Mouse (Mus musculus) heart, embryonic 14.5 days (tissue): ENCODE measurements around the gene Ankrd12. TPM values are rescaled to one million over a fixed set of nuclear protein-coding genes. Genes with fewer than 3 reads are reported as not detected.
A peak's percentile ranks its signal among the peaks of the same experiment; 100 is the strongest.

Source experiments
- ATAC-seq: fragments of 200-750 bp; cut with Nextera tagmentation; 2 replicates; pipeline ENCODE4 v1.8.0; 2017; ENCODE audit warnings: low read depth, moderate TSS enrichment; ENCODE audit not compliant: insufficient number of reproducible peaks, insufficient read depth, low FRiP score
- H3K27ac ChIP-seq, 2 experiments: fragments of 200-500 bp in 1 of 2; fragments of 300-500 bp in 1 of 2; sonication (generic) in 1 of 2; replicated peaks in 1 of 2; 2 replicates each; pipeline ENCODE4 v1.5.1; 2012 to 2014; ENCODE audit warnings: low read depth in 2 of 2, low read length in 2 of 2, control low read depth in 1 of 2, mild to moderate bottlenecking in 1 of 2, mixed read lengths in 1 of 2; ENCODE audit not compliant: control insufficient read depth in 1 of 2, insufficient read depth in 1 of 2
- H3K27me3 ChIP-seq: fragments of 300-500 bp; sonication (generic); 2 replicates; pipeline ENCODE4 v1.6.1; 2014; ENCODE audit warnings: mild to moderate bottlenecking, low read length, control low read depth; ENCODE audit not compliant: control insufficient read depth, insufficient read depth
- H3K36me3 ChIP-seq: fragments of 300-500 bp; sonication (generic); 2 replicates; pipeline ENCODE4 v1.6.1; 2014; ENCODE audit warnings: mild to moderate bottlenecking, control low read depth, low read length, mixed read lengths; ENCODE audit not compliant: control insufficient read depth, insufficient read depth
- H3K4me1 ChIP-seq, 2 experiments: fragments of 200-500 bp in 1 of 2; fragments of 300-500 bp in 1 of 2; sonication (generic) in 1 of 2; 2 replicates each; pipeline ENCODE4 v1.6.1; 2012 to 2014; ENCODE audit warnings: low read length in 2 of 2, control low read depth in 1 of 2, mixed read lengths in 1 of 2; ENCODE audit not compliant: control insufficient read depth in 2 of 2, insufficient read depth in 2 of 2
- H3K4me2 ChIP-seq: fragments of 300-500 bp; sonication (generic); 2 replicates; pipeline ENCODE4 v1.6.1; 2014; ENCODE audit warnings: mild to moderate bottlenecking, low read length
- H3K4me3 ChIP-seq, 2 experiments: fragments of 200-500 bp in 1 of 2; fragments of 300-500 bp in 1 of 2; sonication (generic) in 1 of 2; 2 replicates each; pipeline ENCODE4 v1.5.1; 2012 to 2014; ENCODE audit warnings: low read length in 2 of 2, mild to moderate bottlenecking in 2 of 2, control low read depth in 1 of 2, low read depth in 1 of 2, moderate library complexity in 1 of 2; ENCODE audit not compliant: control insufficient read depth in 1 of 2, insufficient read depth in 1 of 2
- H3K9ac ChIP-seq: fragments of 300-500 bp; sonication (generic); 2 replicates; pipeline ENCODE4 v1.6.1; 2014; ENCODE audit warnings: mild to moderate bottlenecking, low read length
- H3K9me3 ChIP-seq: fragments of 300-500 bp; sonication (generic); 2 replicates; pipeline ENCODE4 v1.6.1; 2016; ENCODE audit warnings: low read length, control low read depth; ENCODE audit not compliant: control insufficient read depth
- WGBS: fragments of 180-500 bp; shearing (Covaris S2); extraction: QIAGEN DNeasy Blood & Tissue Kit; methylation state at CpG from one replicate; pipeline ENCODE4 v1.1.7; 2014; 5-methylcytosine and 5-hydroxymethylcytosine counted together
- polyA plus RNA-seq: library from polyadenylated mRNA; unstranded; fragments of >200 nt; fragmentation: Nextera tagmentation; extraction: Ambion mirVana; gene quantifications from 2 replicates; pipeline ENCODE4 v1.2.1, GENCODE M21; 2014

Gene Ankrd12
- 18.4 and 22.0 TPM in 2 replicates for polyA plus RNA-seq

GRCm38 (mm10) chr17:66076934-66077333, at the start of gene Ankrd12:
Gene Ankrd12, minus strand, starts transcription at chr17:66077089.
- Histone ChIP-seq H3K36me3 (peaks cover 38% of the 10 kb centered on the region), H3K9me3 (no peaks in the 10 kb centered on the region), H3K4me1 (0 out of 4 replicates have a peak, but pooled peaks cover 0 to 7% of the 10 kb centered on the region in 2 experiments), H3K27ac (peak within 1 kb of the TSS; percentile 82 to 87), H3K4me3 (peak within 1 kb of the TSS; percentile 88 to 96), H3K4me2 (peak within 1 kb of the TSS; percentile 77), H3K27me3 (no peaks in the 10 kb centered on the region), H3K9ac (peak within 1 kb of the TSS; percentile 82)
- ATAC-seq, result peak; percentile 95
- under 1% methylated on average over 49 of the region's 53 CpGs for whole genome bisulfite sequencing

GRCm38 (mm10) chr17:66125211-66125610, 48.3 kb upstream of the Ankrd12 start:
- Histone ChIP-seq H3K4me3 (no peak overlapping the region), H3K27ac (no peak overlapping the region), H3K27me3 (no peaks in the 10 kb centered on the region), H3K4me2 (0 out of 2 replicates have a peak overlapping the region, but pooled peaks have one; percentile 87), H3K9ac (peak overlapping the region; percentile 81; the same call in 1 of the 2 replicates), H3K9me3 (no peaks in the 10 kb centered on the region), H3K4me1 (peaks cover 2 to 13% of the 10 kb centered on the region in 2 experiments; a peak in 2 of 4 replicates), H3K36me3 (peaks cover 32% of the 10 kb centered on the region)
- 51% methylated on average over 5 of the region's 5 CpGs for WGBS
- ATAC-seq, result no peak

GRCm38 (mm10) chr17:66123816-66124610, 47.1 kb upstream of the Ankrd12 start:
- ATAC-seq, result peak; percentile 29; the same call in 1 of the 2 replicates
- WGBS, result under 1% methylated on average over 20 of the region's 20 CpGs
- peak overlapping the region; percentile 88 to 97 for H3K4me3 ChIP-seq

GRCm38 (mm10) chr17:66123066-66123815, 46.4 kb upstream of the Ankrd12 start, which contains the start of gene Ddx11:
Gene Ddx11, plus strand, starts transcription at chr17:66123520.
- H3K9me3 ChIP-seq, result no peaks in the 10 kb centered on the region
- ATAC-seq, result peak; percentile 79
- no peaks in the 10 kb centered on the region for H3K27me3 ChIP-seq
- peak within 1 kb of the TSS; percentile 87 to 94 for H3K27ac ChIP-seq
- H3K9ac ChIP-seq, result peak within 1 kb of the TSS; percentile 81
- peaks cover 2 to 13% of the 10 kb centered on the region in 2 experiments; a peak in 2 of 4 replicates for H3K4me1 ChIP-seq
- peaks cover 40% of the 10 kb centered on the region for H3K36me3 ChIP-seq
- H3K4me3 ChIP-seq, result peak within 1 kb of the TSS; percentile 88 to 97
- peak within 1 kb of the TSS; percentile 87 for H3K4me2 ChIP-seq
- 6% methylated on average over 45 of the region's 45 CpGs for WGBS

More at GRCm38 (mm10) chr17:66123816-66124610, 47.1 kb upstream of the Ankrd12 start:
- Histone ChIP-seq H3K4me1 (peaks cover 2 to 13% of the 10 kb centered on the region in 2 experiments; a peak in 2 of 4 replicates), H3K9me3 (no peaks in the 10 kb centered on the region), H3K36me3 (peaks cover 36% of the 10 kb centered on the region), H3K27me3 (no peaks in the 10 kb centered on the region), H3K27ac (peak overlapping the region; percentile 87 to 94), H3K4me2 (peak overlapping the region; percentile 87), H3K9ac (peak overlapping the region; percentile 81)

- no peak overlapping the region for H3K4me2 ChIP-seq
- H3K4me1 ChIP-seq, result peaks cover 2 to 13% of the 10 kb centered on the region in 2 experiments; a peak in 2 of 4 replicates
- peaks cover 43% of the 10 kb centered on the region for H3K36me3 ChIP-seq
- 80% methylated on average over 1 of the region's 1 CpGs for WGBS
- no peaks in the 10 kb centered on the region for H3K9me3 ChIP-seq
- no peak overlapping the region for H3K27ac ChIP-seq
- no peak overlapping the region for H3K9ac ChIP-seq
- H3K27me3 ChIP-seq, result no peaks in the 10 kb centered on the region
- H3K4me3 ChIP-seq, result no peak overlapping the region
- ATAC-seq, result no peak
Observed at GRCm38 (mm10) chr17:66120701-66121100, 43.8 kb upstream of the Ankrd12 start.

- Histone ChIP-seq H3K36me3 (peaks cover 60% of the 10 kb centered on the region), H3K4me3 (no peak overlapping the region), H3K4me2 (no peak overlapping the region), H3K4me1 (peaks cover 0 to 2% of the 10 kb centered on the region in 2 experiments; a peak in 1 of 4 replicates), H3K9ac (no peak overlapping the region), H3K9me3 (no peaks in the 10 kb centered on the region), H3K27me3 (no peaks in the 10 kb centered on the region), H3K27ac (no peak overlapping the region)
- ATAC-seq, result no peak
- 85% methylated on average over 8 of the region's 8 CpGs for WGBS
Observed at GRCm38 (mm10) chr17:66118991-66119390, 42.1 kb upstream of the Ankrd12 start.

- H3K4me2 ChIP-seq, result peak overlapping the region; percentile 82
- no peak for ATAC-seq
- H3K36me3 ChIP-seq, result peaks cover 39% of the 10 kb centered on the region
- H3K9ac ChIP-seq, result peak overlapping the region; percentile 84
- H3K4me3 ChIP-seq, result peak overlapping the region; percentile 83 to 85; a peak in 3 of 4 replicates
- H3K27ac ChIP-seq, result no peak overlapping the region
- H3K4me1 ChIP-seq, result peaks cover 7 to 13% of the 10 kb centered on the region in 2 experiments
- H3K9me3 ChIP-seq, result no peaks in the 10 kb centered on the region
- 36% methylated on average over 4 of the region's 4 CpGs for WGBS
- no peaks in the 10 kb centered on the region for H3K27me3 ChIP-seq
Observed at GRCm38 (mm10) chr17:66112166-66112565, 35.3 kb upstream of the Ankrd12 start.
